Mouse (Mus musculus): Measurements from ENCODE around the gene Tnni3.

DNA sequence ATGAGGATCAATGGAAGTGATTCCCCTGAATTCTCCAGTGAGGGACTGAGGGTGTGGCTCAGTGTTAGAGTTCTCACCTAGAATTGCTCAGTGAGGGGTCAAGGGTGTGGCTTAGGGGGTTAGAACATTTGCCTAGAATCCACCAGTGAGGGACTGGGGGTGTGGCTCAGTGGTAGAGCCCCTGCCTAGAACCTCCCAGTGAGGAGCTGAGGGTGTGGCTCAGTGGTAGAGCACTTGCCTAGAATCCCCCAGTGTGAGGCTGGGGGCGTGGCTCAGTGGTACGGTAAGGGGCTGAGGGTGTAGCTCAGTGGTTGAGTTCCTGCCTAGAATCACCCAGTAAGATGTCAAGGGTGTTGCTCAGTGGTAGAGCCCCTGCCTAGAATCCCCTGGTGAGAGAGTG is 15.0 kb upstream of the Tnni3 start:
- TF ChIP-seq CTCF (conservative IDR thresholded peaks at IDR 0.05; ENCODE audit: low read length), result no peak
- TF ChIP-seq NANOG (IDR thresholded peaks at IDR 0.05; ENCODE audit: borderline replicate concordance, low read length), result no peak
- TF ChIP-seq POU5F1 (IDR thresholded peaks at IDR 0.05; ENCODE audit: borderline replicate concordance, low read length), result no peak
